Mouse (Mus musculus) limb, embryonic 14.5 days (tissue): Measurements from ENCODE around the gene Wrnip1. TPM values are rescaled to one million over a fixed set of nuclear protein-coding genes. Genes with fewer than 3 reads are reported as not detected.
A peak's percentile ranks its signal among the peaks of the same experiment; 100 is the strongest.

Source experiments
- ATAC-seq: fragments of 200-750 bp; cut with Nextera tagmentation; 2 replicates; pipeline ENCODE4 v1.8.0; 2017; ENCODE audit warnings: low read depth, moderate number of reproducible peaks, moderate TSS enrichment; ENCODE audit not compliant: low FRiP score
- DNase-seq: peaks from one replicate; pipeline ENCODE4 v3.0.0-alpha.2; 2015; ENCODE audit warnings: low spot score
- H3K27ac ChIP-seq: fragments of 300-500 bp; sonication (generic); replicated peaks from 2 replicates; pipeline ENCODE4 v1.5.1; 2014; ENCODE audit warnings: low read depth, mild to moderate bottlenecking, low read length, moderate library complexity, mixed read lengths
- H3K27me3 ChIP-seq: fragments of 300-500 bp; sonication (generic); 2 replicates; pipeline ENCODE4 v1.6.1; 2014; ENCODE audit warnings: low read length, mixed read lengths; ENCODE audit not compliant: control insufficient read depth, insufficient read depth
- H3K36me3 ChIP-seq: fragments of 300-500 bp; sonication (generic); 2 replicates; pipeline ENCODE4 v1.6.1; 2014; ENCODE audit warnings: mild to moderate bottlenecking, low read length, moderate library complexity, mixed read lengths; ENCODE audit not compliant: control insufficient read depth, insufficient read depth
- H3K4me1 ChIP-seq: fragments of 300-500 bp; sonication (generic); 2 replicates; pipeline ENCODE4 v1.6.1; 2014; ENCODE audit warnings: antibody characterized with exemption, low read length, mixed read lengths; ENCODE audit not compliant: control insufficient read depth, insufficient read depth
- H3K4me2 ChIP-seq: fragments of 300-500 bp; sonication (generic); replicated peaks from 2 replicates; pipeline ENCODE4 v1.6.1; 2014; ENCODE audit warnings: low read depth, mild to moderate bottlenecking, low read length, moderate library complexity; ENCODE audit not compliant: severe bottlenecking
- H3K4me3 ChIP-seq: fragments of 300-500 bp; sonication (generic); replicated peaks from 2 replicates; pipeline ENCODE4 v1.5.1; 2014; ENCODE audit warnings: low read length
- H3K9ac ChIP-seq: fragments of 300-500 bp; sonication (generic); 2 replicates; pipeline ENCODE4 v1.6.1; 2014; ENCODE audit warnings: mild to moderate bottlenecking, low read depth, low read length, moderate library complexity; ENCODE audit not compliant: severe bottlenecking
- H3K9me3 ChIP-seq: fragments of 300-500 bp; sonication (generic); 2 replicates; pipeline ENCODE4 v1.6.1; 2016; ENCODE audit warnings: low read length; ENCODE audit not compliant: control insufficient read depth
- POLR2A ChIP-seq: fragments of 200-500 bp; IDR thresholded peaks from 2 replicates; pipeline ENCODE4 v1.8.0; 2012; ENCODE audit warnings: inconsistent platforms, mild to moderate bottlenecking, moderate library complexity, borderline replicate concordance; ENCODE audit not compliant: insufficient read depth, insufficient read length; ENCODE audit errors: extremely low read depth
- WGBS: fragments of 180-500 bp; shearing (Covaris S2); extraction: QIAGEN DNeasy Blood & Tissue Kit; methylation state at CpG from one replicate; pipeline ENCODE4 v1.1.7; 2014; 5-methylcytosine and 5-hydroxymethylcytosine counted together
- polyA plus RNA-seq, 2 experiments: library from polyadenylated mRNA; depleted of rRNA in 1 of 2; stranded (reverse) in 1 of 2; unstranded in 1 of 2; fragments of >200 nt; fragmentation: Nextera tagmentation in 1 of 2; extraction: Ambion mirVana in 1 of 2; gene quantifications; 2 replicates each; pipeline versions ENCODE4 v1.2.1 to v1.2.3; 2012 to 2014

Wrnip1 gene
- polyA plus RNA-seq, 2 experiments: 25.5 to 61.9 TPM

DNA sequence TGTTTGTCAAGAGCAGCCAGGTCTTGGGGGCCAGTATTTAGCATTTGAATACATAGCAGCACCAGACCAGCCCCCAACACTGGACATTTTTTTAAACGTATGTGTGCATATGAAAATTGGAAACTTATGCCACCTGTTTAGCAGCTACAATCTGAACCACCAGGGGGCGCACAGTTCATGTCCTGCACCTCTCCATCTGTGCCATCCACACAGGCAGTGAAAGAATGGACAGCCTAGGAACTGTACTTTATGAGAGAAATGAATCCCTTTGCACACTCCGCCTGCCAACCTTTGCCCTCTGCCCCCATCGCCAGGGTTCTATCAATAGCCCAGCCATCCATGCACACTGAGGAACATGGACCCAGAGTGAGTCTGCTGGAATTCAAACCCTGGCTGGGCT lies 26.1 kb downstream of the Wrnip1 start:
- Histone ChIP-seq H3K4me3 (no peak overlapping the region), H3K4me2 (no peak overlapping the region), H3K27ac (no peak overlapping the region), H3K36me3 (no peaks in the 10 kb centered on the region), H3K4me1 (no peaks in the 10 kb centered on the region), H3K9me3 (no peaks in the 10 kb centered on the region), H3K27me3 (no peaks in the 10 kb centered on the region), H3K9ac (no peak overlapping the region)
- no peak for TF ChIP-seq POLR2A
- no peak for ATAC-seq
- DNase-seq: peak; percentile 23
- 56% methylated on average over 4 of the region's 4 CpGs for WGBS

DNA sequence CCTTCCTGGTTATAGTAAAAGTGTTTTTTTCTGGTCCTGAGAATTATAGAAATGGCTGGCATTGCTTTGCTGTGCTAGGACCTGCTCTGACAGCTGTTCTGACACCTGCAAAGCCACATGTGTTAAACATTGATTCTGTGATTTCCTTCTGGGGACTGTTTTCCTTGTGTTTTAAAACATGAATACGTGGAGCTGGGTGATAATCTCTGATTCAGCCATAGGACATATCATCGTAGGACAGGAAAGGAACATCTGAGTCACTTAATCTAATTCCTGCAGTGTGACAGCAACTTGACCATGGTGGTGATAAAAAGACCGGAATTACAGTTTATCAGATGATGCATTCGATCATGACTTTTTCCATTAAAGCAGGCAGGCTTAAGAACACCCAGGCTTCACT lies 27.0 kb downstream of the Wrnip1 start:
- TF ChIP-seq POLR2A: no peak
- Histone ChIP-seq H3K4me3 (no peak overlapping the region), H3K4me2 (no peak overlapping the region), H3K27ac (no peak overlapping the region), H3K9me3 (no peaks in the 10 kb centered on the region), H3K4me1 (no peaks in the 10 kb centered on the region), H3K9ac (no peak overlapping the region), H3K27me3 (no peaks in the 10 kb centered on the region), H3K36me3 (no peaks in the 10 kb centered on the region)
- WGBS: 68% methylated on average over 4 of the region's 4 CpGs
- no peak for ATAC-seq
- no peak for DNase-seq

DNA sequence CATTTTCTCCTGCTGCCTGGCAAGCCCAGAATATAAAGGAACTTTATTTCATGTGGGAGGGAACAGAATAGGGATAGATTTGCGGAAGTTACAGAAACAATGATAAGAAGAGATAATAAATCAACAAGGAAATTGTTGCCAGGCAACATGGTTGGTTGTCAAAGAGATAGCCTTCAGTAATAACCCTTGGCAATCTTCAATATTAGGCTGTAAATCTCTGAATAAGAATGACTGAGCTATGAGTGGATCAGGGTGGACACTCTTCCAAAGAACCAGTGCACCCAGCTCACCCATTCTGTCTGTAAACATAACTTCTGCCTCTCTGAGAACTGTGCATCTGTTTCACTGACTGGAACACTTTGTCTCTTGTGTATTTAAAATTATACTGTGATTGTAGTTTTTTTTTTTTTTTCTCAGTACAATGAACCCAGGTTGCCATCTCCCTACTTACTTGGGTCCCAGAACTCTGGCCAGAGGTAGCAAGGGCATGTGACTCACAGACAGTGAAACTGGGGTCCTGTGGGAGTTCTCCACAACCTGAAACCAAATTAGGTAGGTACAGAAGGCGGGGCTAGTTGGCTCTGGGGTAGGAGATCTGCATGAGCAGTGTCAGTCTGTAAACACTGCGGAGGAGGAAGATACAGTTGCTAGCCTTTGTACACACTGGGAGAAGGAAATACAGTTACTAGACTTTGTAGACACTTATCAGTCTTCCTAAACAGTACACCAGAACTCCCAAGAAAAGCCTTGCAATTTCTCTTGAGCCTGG lies 29.9 kb downstream of the Wrnip1 start:
- TF ChIP-seq POLR2A: no peak
- 86% methylated on average over 3 of the region's 3 CpGs for WGBS
- no peaks in the 10 kb centered on the region for H3K9me3 ChIP-seq
- no peaks in the 10 kb centered on the region for H3K27me3 ChIP-seq
- no peak overlapping the region for H3K4me2 ChIP-seq
- DNase-seq (no peak), ATAC-seq (no peak)
- H3K4me3 ChIP-seq: no peak overlapping the region
- H3K9ac ChIP-seq: no peak overlapping the region
- no peaks in the 10 kb centered on the region for H3K4me1 ChIP-seq
- H3K27ac ChIP-seq: no peak overlapping the region
- no peaks in the 10 kb centered on the region for H3K36me3 ChIP-seq

DNA sequence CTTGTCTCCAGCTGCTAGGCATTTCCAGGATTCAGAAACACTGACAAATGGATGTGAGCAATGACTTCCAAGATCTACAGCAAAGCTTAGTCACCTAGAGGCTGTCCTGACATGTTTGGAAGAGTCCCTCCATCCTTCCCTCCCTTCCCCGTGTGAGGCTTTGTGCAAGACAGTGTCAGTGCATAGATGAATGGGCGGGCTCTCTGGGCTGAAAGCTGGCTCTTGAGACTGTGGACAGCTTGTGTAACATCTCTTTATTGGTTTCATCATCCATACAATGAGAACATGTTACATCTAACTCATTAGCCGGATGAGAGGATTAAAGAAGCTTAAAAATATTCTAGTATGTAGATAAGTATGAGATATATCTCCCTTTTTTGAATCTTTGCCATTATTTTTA lies 30.9 kb downstream of the Wrnip1 start:
- TF ChIP-seq POLR2A: no peak
- DNase-seq (no peak), ATAC-seq (no peak)
- H3K4me3 ChIP-seq: no peak overlapping the region
- 77% methylated on average over 3 of the region's 3 CpGs for WGBS
- no peak overlapping the region for H3K4me2 ChIP-seq
- H3K36me3 ChIP-seq: no peaks in the 10 kb centered on the region
- no peak overlapping the region for H3K27ac ChIP-seq
- no peaks in the 10 kb centered on the region for H3K9me3 ChIP-seq
- H3K9ac ChIP-seq: no peak overlapping the region
- no peaks in the 10 kb centered on the region for H3K4me1 ChIP-seq
- no peaks in the 10 kb centered on the region for H3K27me3 ChIP-seq

DNA sequence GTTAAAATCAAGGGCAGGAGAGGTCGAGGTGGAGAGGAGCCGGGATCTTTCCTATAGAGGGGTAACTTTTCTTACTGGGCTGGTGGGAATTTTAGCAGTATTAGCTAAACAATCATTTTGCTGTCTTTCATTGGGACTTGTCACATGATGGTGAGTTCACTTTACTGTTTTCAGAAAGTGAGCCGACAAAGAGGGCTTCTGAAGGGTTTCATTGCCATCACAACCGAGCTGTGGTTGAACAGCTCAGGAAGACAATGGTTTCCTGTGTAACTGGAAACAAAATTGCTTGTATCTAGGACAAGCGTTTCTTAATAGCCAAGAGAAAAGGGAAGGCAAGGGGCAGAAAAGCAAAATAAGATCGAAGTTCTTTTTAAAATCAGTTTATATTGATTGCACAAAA lies 31.4 kb downstream of the Wrnip1 start:
- Histone ChIP-seq H3K4me1 (no peaks in the 10 kb centered on the region), H3K27ac (no peak overlapping the region), H3K27me3 (no peaks in the 10 kb centered on the region), H3K36me3 (no peaks in the 10 kb centered on the region), H3K4me3 (no peak overlapping the region), H3K9me3 (no peaks in the 10 kb centered on the region), H3K4me2 (no peak overlapping the region), H3K9ac (no peak overlapping the region)
- no peak for TF ChIP-seq POLR2A
- 74% methylated on average over 6 of the region's 6 CpGs for WGBS
- ATAC-seq (no peak), DNase-seq (no peak)
